In the genomic region with DNA sequence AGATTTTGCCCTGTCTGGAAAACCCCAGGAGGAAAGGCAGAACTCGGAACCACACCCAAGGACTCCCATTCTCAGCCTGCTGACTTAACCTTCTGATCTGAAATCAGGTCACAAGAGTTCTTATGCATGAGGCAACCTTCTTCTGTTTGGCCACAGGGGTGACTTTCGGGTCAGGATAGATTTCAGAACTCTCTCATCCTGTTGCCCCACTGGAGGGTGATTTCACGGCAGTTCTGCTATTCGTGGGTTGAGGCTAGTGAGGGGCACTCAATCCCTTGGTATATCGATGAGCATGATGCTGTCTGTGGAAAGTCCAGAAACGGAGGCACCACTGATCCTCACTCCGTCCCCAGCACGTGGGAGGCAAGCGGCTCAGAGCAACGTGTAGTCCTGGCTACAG, we compare ENCODE assay signal across 26 mouse cellular contexts. TPM values are rescaled to one million over a fixed set of nuclear protein-coding genes. Genes with fewer than 3 reads are reported as not detected.
DNase-seq lines count a peak whose midpoint lies in the region; ATAC-seq and TF ChIP-seq lines count a peak whose summit lies in the region.
"Had no signal": no experiment of that assay in that cellular context is flagged by ENCODE, and none has a peak within 500 bp of the region (broad histone marks: within the 10 kb centered on the region; RNA-seq: fewer than 3 reads in every experiment).

No protein-coding gene starts in this region.

- no peak overlapping the region for H3K4me2 ChIP-seq in liver, postnatal 0 days (ENCODE audit: low read depth, low read length)
- H3K4me2 ChIP-seq: forebrain, embryonic 13.5 days; heart, embryonic 11.5 days; heart, embryonic 15.5 days; hindbrain, embryonic 14.5 days had no signal

- H3K4me1 ChIP-seq in liver, postnatal 0 days (ENCODE audit: insufficient read depth), result no peaks in the 10 kb centered on the region
- H3K4me1 ChIP-seq: embryonic facial prominence, embryonic 10.5 days; forebrain, embryonic 13.5 days; heart, embryonic 15.5 days; hindbrain, embryonic 10.5 days had no signal

- no peak overlapping the region for H3K4me3 ChIP-seq in liver, postnatal 0 days (ENCODE audit: low read depth, low read length)
- H3K4me3 ChIP-seq: embryonic facial prominence, embryonic 10.5 days; forebrain, embryonic 13.5 days; gastrocnemius, adult 2 months; heart, embryonic 15.5 days; hindbrain, embryonic 10.5 days had no signal

- WGBS in liver, postnatal 0 days (ENCODE audit: insufficient replicate concordance), result 65% methylated on average over 10 of the region's 10 CpGs

- H3K9me3 ChIP-seq in liver, postnatal 0 days (ENCODE audit: low read length), result no peaks in the 10 kb centered on the region
- H3K9me3 ChIP-seq: embryonic facial prominence, embryonic 10.5 days; forebrain, embryonic 13.5 days; heart, embryonic 15.5 days; hindbrain, embryonic 10.5 days had no signal

- H3K27ac ChIP-seq in liver, postnatal 0 days (ENCODE audit: low read depth), result no peak overlapping the region
- H3K27ac ChIP-seq: embryonic facial prominence, embryonic 10.5 days; forebrain, embryonic 13.5 days; gastrocnemius, adult 2 months; heart, embryonic 15.5 days; hindbrain, embryonic 10.5 days; hindbrain, embryonic 14.5 days had no signal

- H3K36me3 ChIP-seq in liver, postnatal 0 days (replicated peaks; ENCODE audit: insufficient read depth, low read length), result no peaks in the 10 kb centered on the region
- H3K36me3 ChIP-seq: embryonic facial prominence, embryonic 10.5 days; heart, embryonic 15.5 days; hindbrain, embryonic 10.5 days had no signal

- no peaks in the 10 kb centered on the region for H3K27me3 ChIP-seq in liver, postnatal 0 days (ENCODE audit: insufficient read depth, low read length)
- H3K27me3 ChIP-seq: forebrain, embryonic 13.5 days; heart, embryonic 15.5 days had no signal

- no peak for TF ChIP-seq CTCF in liver, postnatal 0 days (IDR thresholded peaks at IDR 0.05; ENCODE audit: low read depth)

- ATAC-seq in liver, postnatal 0 days, result no peak
- peak; percentile 97 for ATAC-seq in megakaryocyte, adult 5-6 weeks (ENCODE audit: poor library complexity, severe bottlenecking)
- peak; percentile 33; the same call in 1 of the 2 replicates for ATAC-seq in neutrophil, adult 5-6 weeks (ENCODE audit: extremely low read depth, insufficient number of reproducible peaks, low FRiP score, poor library complexity, severe bottlenecking)
- ATAC-seq: activated CD4-positive, CD25-positive, alpha-beta regulatory T cell, adult 4 months; forebrain, embryonic 13.5 days; forebrain, postnatal 0 days had no signal

- no peak overlapping the region for H3K9ac ChIP-seq in liver, postnatal 0 days (replicated peaks)
- H3K9ac ChIP-seq: forebrain, embryonic 13.5 days; forebrain, postnatal 0 days; heart, embryonic 15.5 days; hindbrain, embryonic 14.5 days had no signal

- TF ChIP-seq EP300 in liver, postnatal 0 days (IDR thresholded peaks at IDR 0.05; ENCODE audit: low read depth), result no peak

- DNase-seq in liver, postnatal 0 days, result peak; percentile 29
- DNase-seq in liver, result no peak
- DNase-seq in ZHBTc4 (ENCODE audit: low read depth, low spot score), result peak; percentile 38
- DNase-seq in heart, adult 9 months (ENCODE audit: low spot score in 2 of 2), result no peak
- no peak for DNase-seq in right cerebral cortex, postnatal 4 days
- no peak for DNase-seq in frontal cortex, postnatal 25 days (ENCODE audit: low spot score in 2 of 2)
- DNase-seq: adrenal gland, postnatal 14 days; cerebellum, adult 18-20 months; cerebellum, postnatal 10 days; forebrain, postnatal 0 days; gastrocnemius, adult 2 months; gastrocnemius, postnatal 25 days; heart, adult 11 months; heart, postnatal 14 days had no signal

RNA-seq across cellular contexts. Expression of gene Prok2, which starts 48.5 kb away (rescaled TPM):
- polyA plus RNA-seq in liver, postnatal 0 days (2015; fragmentation: Nextera tagmentation; extraction: Ambion mirVana), result 0.40 and 0.52 TPM in 2 replicates
- total RNA-seq in megakaryocyte, adult 5-6 weeks (2015), result 4.7 and 6.3 TPM in 2 replicates
- total RNA-seq in megakaryocyte, adult 5-6 weeks (2017), result 0.59 and 0.73 TPM in 2 replicates
- 0.37 and 1.2 TPM in 2 replicates for total RNA-seq in neutrophil, adult 5-6 weeks (2017)
- total RNA-seq: adrenal gland, adult 18-20 months; adrenal gland, postnatal 14 days; ES-E14; gastrocnemius, adult 2 months; gastrocnemius, postnatal 25 days; heart, postnatal 14 days had no signal
- polyA plus RNA-seq: activated CD4-positive, CD25-positive, alpha-beta regulatory T cell, adult 4 months; C2C12; heart, embryonic 11.5 days; hindbrain, embryonic 10.5 days; hindbrain, embryonic 14.5 days had no signal

Comparison
In these comparisons a context has a peak if more than half of its experiments do, and no peak if none do; other contexts are left out.
1. DNase-seq: peak in liver, postnatal 0 days (single experiment) and ZHBTc4 (single experiment); none in liver (single experiment), heart, adult 9 months (0 of 2), right cerebral cortex, postnatal 4 days (single experiment) and frontal cortex, postnatal 25 days (0 of 2).